Mouse (Mus musculus): Measurements from ENCODE around the gene Trim29. TPM values are rescaled to one million over a fixed set of nuclear protein-coding genes. Genes with fewer than 3 reads are reported as not detected.
A peak's percentile ranks its signal among the peaks of the same experiment; 100 is the strongest.

Gene Trim29
- total and polyA plus RNA-seq, 3 experiments = 0.08 to 0.33 (median 0.11) TPM

DNA sequence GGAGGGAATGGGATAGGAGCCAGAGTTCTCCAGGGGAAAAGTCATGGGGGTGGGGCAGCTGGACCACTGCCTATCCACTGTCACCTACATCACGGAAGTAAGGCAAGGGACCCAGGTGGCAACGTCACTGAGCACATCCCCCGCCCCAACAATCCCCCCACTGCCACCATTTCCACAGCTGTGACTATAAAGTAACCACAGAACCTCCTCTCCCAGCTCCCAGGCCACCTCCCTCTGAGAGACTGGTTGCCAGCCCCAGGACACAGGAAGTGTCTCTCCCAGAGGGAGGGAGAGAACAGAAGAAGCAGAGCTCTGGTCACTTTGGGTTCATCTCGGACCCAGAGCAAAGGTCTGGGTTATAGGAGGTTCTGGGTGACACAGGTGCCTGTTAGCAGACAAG lies 27.0 kb downstream of the Trim29 start:
- H3K4me1 ChIP-seq (ENCODE audit: control insufficient read depth, insufficient read depth, low read length) = no peaks in the 10 kb centered on the region
- no peak for DNase-seq
- intact Hi-C loops (cut with DNase I) = loop anchor here (2.0 kb wide), 1 partner anchor 153 kb away; no protein-coding TSS in a partner anchor
- no peaks in the 10 kb centered on the region for H3K79me2 ChIP-seq (replicated peaks; ENCODE audit: control insufficient read depth, insufficient read depth, low read length)
- H3K27ac ChIP-seq = no peak overlapping the region
- no peak overlapping the region for H3K9ac ChIP-seq (ENCODE audit: low read depth, low read length)
- H3K36me3 ChIP-seq (ENCODE audit: control insufficient read depth, insufficient read depth, low read length) = no peaks in the 10 kb centered on the region
- TF ChIP-seq CTCF (IDR thresholded peaks at IDR 0.05) = no peak
- TF ChIP-seq POLR2A (IDR thresholded peaks at IDR 0.05; ENCODE audit: insufficient read depth, low read depth, low read length) = no peak
- TF ChIP-seq EP300 (IDR thresholded peaks at IDR 0.05; ENCODE audit: insufficient read depth, low read depth, low read length) = no peak
- WGBS = 51% methylated on average over 4 of the region's 4 CpGs
- H3K4me3 ChIP-seq = no peak overlapping the region
- H3K27me3 ChIP-seq (ENCODE audit: control insufficient read depth, insufficient read depth, low read length) = no peaks in the 10 kb centered on the region

DNA sequence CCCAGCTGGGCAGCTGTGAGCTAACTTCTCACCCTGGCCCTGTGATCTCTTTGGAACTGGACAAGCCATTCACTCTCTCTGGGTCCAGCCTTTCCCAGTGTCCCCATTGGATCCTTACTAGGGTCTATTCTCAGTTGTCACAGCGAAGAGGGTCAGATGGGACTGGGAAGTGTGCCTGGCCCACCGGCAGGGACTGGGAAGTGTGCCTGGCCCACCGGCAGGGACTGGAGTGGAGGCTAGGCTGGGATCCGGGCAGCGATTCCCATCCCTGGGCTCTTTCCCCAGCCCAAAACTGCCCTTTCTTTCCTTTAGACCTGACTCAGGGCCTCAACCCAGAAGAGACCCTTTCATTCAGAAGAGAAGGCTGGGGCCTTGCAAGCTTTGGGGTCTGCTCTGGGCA lies 27.4 kb downstream of the Trim29 start:
- no peaks in the 10 kb centered on the region for H3K27me3 ChIP-seq (ENCODE audit: control insufficient read depth, insufficient read depth, low read length)
- H3K36me3 ChIP-seq (ENCODE audit: control insufficient read depth, insufficient read depth, low read length) = no peaks in the 10 kb centered on the region
- H3K9ac ChIP-seq (ENCODE audit: low read depth, low read length) = no peak overlapping the region
- H3K4me1 ChIP-seq (ENCODE audit: control insufficient read depth, insufficient read depth, low read length) = no peaks in the 10 kb centered on the region
- intact Hi-C loops (cut with DNase I) = loop anchor here (2.0 kb wide), 1 partner anchor 153 kb away; no protein-coding TSS in a partner anchor
- H3K4me3 ChIP-seq = no peak overlapping the region
- no peak overlapping the region for H3K27ac ChIP-seq
- WGBS = 63% methylated on average over 5 of the region's 5 CpGs
- TF ChIP-seq POLR2A (IDR thresholded peaks at IDR 0.05; ENCODE audit: insufficient read depth, low read depth, low read length) (no peak), CTCF (IDR thresholded peaks at IDR 0.05) (no peak), EP300 (IDR thresholded peaks at IDR 0.05; ENCODE audit: insufficient read depth, low read depth, low read length) (no peak)
- H3K79me2 ChIP-seq (replicated peaks; ENCODE audit: control insufficient read depth, insufficient read depth, low read length) = no peaks in the 10 kb centered on the region
- DNase-seq = no peak

DNA sequence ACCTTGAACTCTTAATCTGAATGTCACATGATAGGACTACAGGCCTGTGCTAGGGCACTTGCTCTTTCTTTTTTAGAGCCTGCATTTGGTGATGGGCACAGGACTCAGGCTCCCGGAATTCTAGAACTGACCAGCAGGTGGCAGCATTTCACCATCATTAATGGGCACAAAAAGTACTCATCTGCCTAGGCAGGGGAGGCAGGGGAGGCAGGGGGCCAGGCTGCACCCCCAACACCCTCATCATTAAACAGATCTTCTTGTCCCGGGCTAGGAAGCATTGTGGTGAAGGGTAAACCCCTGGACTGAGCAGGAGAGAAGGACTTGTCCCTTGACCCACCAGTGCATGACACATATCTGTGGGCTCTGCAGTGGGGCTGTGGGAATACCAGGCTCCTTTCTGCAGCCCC lies 29.0 kb downstream of the Trim29 start:
- no peak overlapping the region for H3K4me3 ChIP-seq
- no peaks in the 10 kb centered on the region for H3K4me1 ChIP-seq (ENCODE audit: control insufficient read depth, insufficient read depth, low read length)
- TF ChIP-seq POLR2A (IDR thresholded peaks at IDR 0.05; ENCODE audit: insufficient read depth, low read depth, low read length) (no peak), EP300 (IDR thresholded peaks at IDR 0.05; ENCODE audit: insufficient read depth, low read depth, low read length) (0 out of 2 replicates have a peak, but pooled peaks have one; percentile 39), CTCF (IDR thresholded peaks at IDR 0.05) (peak; percentile 86)
- 0% methylated on average over 2 of the region's 2 CpGs for WGBS
- H3K9ac ChIP-seq (ENCODE audit: low read depth, low read length) = no peak overlapping the region
- no peaks in the 10 kb centered on the region for H3K27me3 ChIP-seq (ENCODE audit: control insufficient read depth, insufficient read depth, low read length)
- H3K27ac ChIP-seq = no peak overlapping the region
- intact Hi-C loops (cut with DNase I) = loop anchor here (1.0 to 2.0 kb wide), 3 partner anchors 151 to 633 kb away; no protein-coding TSS in a partner anchor
- no peaks in the 10 kb centered on the region for H3K79me2 ChIP-seq (replicated peaks; ENCODE audit: control insufficient read depth, insufficient read depth, low read length)
- no peaks in the 10 kb centered on the region for H3K36me3 ChIP-seq (ENCODE audit: control insufficient read depth, insufficient read depth, low read length)
- DNase-seq = peak; percentile 57 to 81

DNA sequence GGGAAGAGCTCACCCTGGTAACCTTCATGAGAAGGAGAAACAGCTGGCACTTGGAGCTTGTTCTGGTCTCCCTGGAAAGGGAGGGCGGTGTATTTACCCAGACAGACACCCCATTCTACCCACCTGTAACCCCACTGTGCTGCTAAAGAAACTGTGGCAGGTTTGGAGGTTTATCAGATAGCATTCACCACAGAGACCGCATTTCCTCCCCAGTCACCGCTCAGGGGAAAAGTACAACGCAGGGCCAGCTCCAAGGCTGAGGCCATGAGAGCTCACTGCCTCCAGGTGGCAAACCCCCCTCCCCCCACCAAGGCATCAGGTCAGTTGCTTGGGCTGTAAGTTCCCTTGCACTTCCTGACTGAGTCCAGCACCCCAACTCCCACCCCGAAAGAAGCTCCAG lies 39.4 kb downstream of the Trim29 start:
- H3K36me3 ChIP-seq (ENCODE audit: control insufficient read depth, insufficient read depth, low read length) = no peaks in the 10 kb centered on the region
- 25% methylated on average over 5 of the region's 5 CpGs for WGBS
- TF ChIP-seq CTCF (IDR thresholded peaks at IDR 0.05) (no peak), EP300 (IDR thresholded peaks at IDR 0.05; ENCODE audit: insufficient read depth, low read depth, low read length) (no peak), POLR2A (IDR thresholded peaks at IDR 0.05; ENCODE audit: insufficient read depth, low read depth, low read length) (no peak)
- no peak overlapping the region for H3K4me3 ChIP-seq
- DNase-seq = no peak
- H3K4me1 ChIP-seq (ENCODE audit: control insufficient read depth, insufficient read depth, low read length) = no peaks in the 10 kb centered on the region
- H3K79me2 ChIP-seq (replicated peaks; ENCODE audit: control insufficient read depth, insufficient read depth, low read length) = no peaks in the 10 kb centered on the region
- H3K9ac ChIP-seq (ENCODE audit: low read depth, low read length) = no peak overlapping the region
- H3K27ac ChIP-seq = no peak overlapping the region
- intact Hi-C loops (cut with DNase I) = no loop called here
- 0 out of 2 replicates have a peak, but pooled peaks cover 1% of the 10 kb centered on the region for H3K27me3 ChIP-seq (ENCODE audit: control insufficient read depth, insufficient read depth, low read length)

DNA sequence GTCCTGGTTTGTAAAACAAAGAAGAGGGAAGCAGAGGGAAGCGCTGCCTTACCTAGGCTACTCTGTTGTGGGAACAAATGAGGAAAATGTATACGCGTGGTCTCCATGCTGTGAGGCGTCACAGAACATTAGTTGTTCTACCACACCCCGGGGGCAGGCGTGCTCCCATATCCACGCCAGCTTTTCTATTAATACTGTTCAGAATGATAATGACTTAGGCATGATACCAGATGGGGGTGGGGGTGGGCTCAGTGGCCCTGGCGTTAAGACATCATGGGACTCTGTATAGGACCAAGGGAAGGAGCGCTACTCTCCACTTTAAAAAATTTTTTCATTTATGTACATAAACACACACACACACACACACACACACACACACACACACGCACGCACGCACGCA lies 40.4 kb downstream of the Trim29 start:
- H3K4me3 ChIP-seq = no peak overlapping the region
- H3K27me3 ChIP-seq (ENCODE audit: control insufficient read depth, insufficient read depth, low read length) = 0 out of 2 replicates have a peak, but pooled peaks cover 1% of the 10 kb centered on the region
- H3K9ac ChIP-seq (ENCODE audit: low read depth, low read length) = no peak overlapping the region
- WGBS = 63% methylated on average over 13 of the region's 13 CpGs
- no peaks in the 10 kb centered on the region for H3K4me1 ChIP-seq (ENCODE audit: control insufficient read depth, insufficient read depth, low read length)
- TF ChIP-seq CTCF (IDR thresholded peaks at IDR 0.05) = no peak
- no peak for TF ChIP-seq EP300 (IDR thresholded peaks at IDR 0.05; ENCODE audit: insufficient read depth, low read depth, low read length)
- TF ChIP-seq POLR2A (IDR thresholded peaks at IDR 0.05; ENCODE audit: insufficient read depth, low read depth, low read length) = no peak
- DNase-seq = no peak
- intact Hi-C loops (cut with DNase I) = no loop called here
- no peaks in the 10 kb centered on the region for H3K79me2 ChIP-seq (replicated peaks; ENCODE audit: control insufficient read depth, insufficient read depth, low read length)
- H3K27ac ChIP-seq = no peak overlapping the region
- H3K36me3 ChIP-seq (ENCODE audit: control insufficient read depth, insufficient read depth, low read length) = no peaks in the 10 kb centered on the region

DNA sequence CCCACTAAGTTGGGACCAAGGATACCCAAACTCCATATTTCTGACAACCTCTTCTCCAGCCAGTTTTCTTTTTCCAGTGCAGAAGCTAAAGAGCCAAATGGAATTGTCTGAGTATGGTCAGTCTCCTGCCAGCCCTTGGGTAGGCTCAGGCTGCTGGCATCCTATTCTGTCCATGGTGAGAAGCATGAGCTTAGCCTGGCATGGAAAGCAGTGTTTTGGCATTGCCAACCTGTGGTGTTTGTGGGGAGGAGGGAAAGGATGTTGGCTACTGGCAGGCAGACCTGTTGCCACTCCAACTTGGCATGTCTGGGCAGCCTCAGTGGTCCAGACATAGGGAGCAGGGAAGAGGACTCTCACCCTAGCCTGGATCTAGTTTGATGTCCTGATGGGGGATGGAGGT lies 46.4 kb downstream of the Trim29 start:
- TF ChIP-seq POLR2A (IDR thresholded peaks at IDR 0.05; ENCODE audit: insufficient read depth, low read depth, low read length) = no peak
- TF ChIP-seq EP300 (IDR thresholded peaks at IDR 0.05; ENCODE audit: insufficient read depth, low read depth, low read length) = no peak
- H3K4me1 ChIP-seq (ENCODE audit: control insufficient read depth, insufficient read depth, low read length) = no peaks in the 10 kb centered on the region
- intact Hi-C loops (cut with DNase I) = no loop called here
- no peak for DNase-seq
- no peaks in the 10 kb centered on the region for H3K79me2 ChIP-seq (replicated peaks; ENCODE audit: control insufficient read depth, insufficient read depth, low read length)
- H3K27ac ChIP-seq = no peak overlapping the region
- H3K9ac ChIP-seq (ENCODE audit: low read depth, low read length) = no peak overlapping the region
- no peaks in the 10 kb centered on the region for H3K36me3 ChIP-seq (ENCODE audit: control insufficient read depth, insufficient read depth, low read length)
- H3K4me3 ChIP-seq = no peak overlapping the region
- no peaks in the 10 kb centered on the region for H3K27me3 ChIP-seq (ENCODE audit: control insufficient read depth, insufficient read depth, low read length)

All from heart, adult 2 months (tissue).